ENCODE assay signal across 7 mouse cellular contexts in genomic region chr7:68369694-68370093, GRCm38 (mm10).
DNase-seq lines count a peak whose midpoint lies in the region; ATAC-seq lines count a peak whose summit lies in the region.

No protein-coding gene starts in this region.

- H3K27me3 ChIP-seq in limb, embryonic 12.5 days: peaks cover 32% of the 10 kb centered on the region
- H3K27me3 ChIP-seq in midbrain, embryonic 15.5 days (replicated peaks): peaks cover 13% of the 10 kb centered on the region

- H3K9me3 ChIP-seq in limb, embryonic 12.5 days: no peaks in the 10 kb centered on the region
- no peaks in the 10 kb centered on the region for H3K9me3 ChIP-seq in midbrain, embryonic 15.5 days

- H3K4me1 ChIP-seq in limb, embryonic 12.5 days (replicated peaks): peaks cover 10% of the 10 kb centered on the region
- peaks cover 4% of the 10 kb centered on the region for H3K4me1 ChIP-seq in midbrain, embryonic 15.5 days

- H3K9ac ChIP-seq in limb, embryonic 12.5 days (replicated peaks): no peak overlapping the region
- H3K9ac ChIP-seq in midbrain, embryonic 15.5 days: no peak overlapping the region

- no peaks in the 10 kb centered on the region for H3K36me3 ChIP-seq in limb, embryonic 12.5 days
- H3K36me3 ChIP-seq in midbrain, embryonic 15.5 days (replicated peaks): no peaks in the 10 kb centered on the region

- 3% methylated on average over 12 of the region's 13 CpGs for WGBS in limb, embryonic 12.5 days
- WGBS in midbrain, embryonic 15.5 days: 3% methylated on average over 12 of the region's 13 CpGs

- H3K27ac ChIP-seq in limb, embryonic 12.5 days: no peak overlapping the region
- no peak overlapping the region for H3K27ac ChIP-seq in midbrain, embryonic 15.5 days

- intact Hi-C loops in gastrocnemius, postnatal 36 days (cut with DNase I): no loop called here

- peak; percentile 52 to 85 for DNase-seq in adrenal gland, adult (ENCODE audit: inconsistent age in 2 of 2, low spot score in 1 of 2)
- DNase-seq in embryo, embryonic 10 days (ENCODE audit: low spot score): peak; percentile 91
- peak; percentile 48 to 70 for DNase-seq in gastrocnemius, postnatal 36 days
- DNase-seq in kidney, adult 11 months: peak; percentile 49
- DNase-seq in spleen, adult 12 weeks (ENCODE audit: low spot score): peak; percentile 53

- H3K4me3 ChIP-seq in limb, embryonic 12.5 days (replicated peaks): peak overlapping the region; percentile 35
- H3K4me3 ChIP-seq in midbrain, embryonic 15.5 days: peak overlapping the region; percentile 28

- peak overlapping the region; percentile 59 for H3K4me2 ChIP-seq in limb, embryonic 12.5 days
- H3K4me2 ChIP-seq in midbrain, embryonic 15.5 days: peak overlapping the region; percentile 39

- ATAC-seq in limb, embryonic 12.5 days (ENCODE audit: insufficient number of reproducible peaks, insufficient read depth, low FRiP score, low TSS enrichment, low read depth): no peak
- ATAC-seq in midbrain, embryonic 15.5 days (replicated peaks): no peak; the same call in 1 of the 2 replicates
